Mouse (Mus musculus): ENCODE measurements around the gene Olfr1500.

DNA sequence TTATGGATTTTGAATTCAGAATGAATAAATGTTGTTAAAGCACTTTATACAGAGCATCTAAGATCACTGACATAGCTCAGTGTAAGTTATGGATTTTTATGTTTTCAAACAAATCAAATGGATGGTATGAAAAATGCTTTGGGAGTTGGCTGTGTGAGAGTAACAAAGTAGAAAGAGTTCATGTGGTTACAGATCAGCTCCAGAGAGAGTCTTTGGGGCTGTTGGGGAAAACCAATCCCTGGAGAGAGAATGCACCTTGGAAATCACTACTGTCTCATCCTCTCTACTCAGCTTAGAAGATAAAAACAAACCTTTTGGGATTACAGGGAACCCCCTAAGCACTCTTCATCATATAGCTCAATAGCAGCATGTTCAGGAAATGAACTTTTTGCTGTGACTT lies 10.9 kb downstream of the Olfr1500 start, which contains the start of gene Olfr1499:
- no peak for TF ChIP-seq POLR2A (IDR thresholded peaks at IDR 0.05; ENCODE audit: borderline replicate concordance, extremely low read depth, insufficient read depth, insufficient read length, poor library complexity, severe bottlenecking)
- TF ChIP-seq CTCF (IDR thresholded peaks at IDR 0.05; ENCODE audit: borderline replicate concordance, extremely low read depth, insufficient read depth, insufficient read length): no peak

Measured in brain, embryonic 14.5 days (tissue).